In genomic region chr1:96774174-96774573, GRCm38 (mm10) we compare ENCODE assay signal across 27 mouse cellular contexts.
"Had no signal": no experiment of that assay in that cellular context is flagged by ENCODE, and none has a peak within 500 bp of the region (broad histone marks: within the 10 kb centered on the region; RNA-seq: fewer than 3 reads in every experiment).

No protein-coding gene starts in this region.

- DNase-seq: gastrocnemius, adult 2 months; gastrocnemius, postnatal 10 days; gastrocnemius, postnatal 25 days; heart, adult 18-20 months; heart, postnatal 10 days; heart, postnatal 4 days; kidney, adult 18-20 months; kidney, adult 8-10 months; kidney, postnatal 10 days; kidney, postnatal 25 days; kidney, postnatal 4 days; liver; liver, embryonic 13.5 days had no signal

- H3K9me3 ChIP-seq: heart, embryonic 10.5 days; heart, embryonic 12.5 days; hindbrain, embryonic 10.5 days; hindbrain, embryonic 12.5 days; intestine, embryonic 15.5 days; limb, embryonic 10.5 days; limb, embryonic 12.5 days; liver, embryonic 13.5 days had no signal

- H3K4me1 ChIP-seq: heart, embryonic 10.5 days; heart, embryonic 12.5 days; hindbrain, embryonic 10.5 days; hindbrain, embryonic 12.5 days; intestine, embryonic 15.5 days; limb, embryonic 12.5 days; liver, embryonic 13.5 days had no signal

- H3K27ac ChIP-seq: gastrocnemius, adult 2 months; heart, embryonic 10.5 days; hindbrain, embryonic 10.5 days; hindbrain, embryonic 12.5 days; hindbrain, embryonic 14.5 days; intestine, embryonic 15.5 days; layer of hippocampus, adult 2 months; left cerebral cortex, adult 2 months; limb, embryonic 10.5 days; limb, embryonic 12.5 days; liver, embryonic 13.5 days had no signal

- H3K36me3 ChIP-seq: heart, embryonic 10.5 days; heart, embryonic 12.5 days; hindbrain, embryonic 10.5 days; hindbrain, embryonic 12.5 days; intestine, embryonic 15.5 days; limb, embryonic 10.5 days; limb, embryonic 12.5 days; liver, embryonic 13.5 days had no signal

- ATAC-seq: hindbrain, embryonic 16.5 days; inflammation-experienced regulatory T-cells, adult 6 months; intestine, embryonic 15.5 days; intestine, postnatal 0 days had no signal

- H3K4me3 ChIP-seq: gastrocnemius, adult 2 months; heart, embryonic 10.5 days; heart, embryonic 12.5 days; hindbrain, embryonic 10.5 days; hindbrain, embryonic 12.5 days; intestine, embryonic 15.5 days; layer of hippocampus, adult 2 months; left cerebral cortex, adult 2 months; limb, embryonic 10.5 days; limb, embryonic 12.5 days; liver, embryonic 13.5 days had no signal

- H3K27me3 ChIP-seq: heart, embryonic 12.5 days; hindbrain, embryonic 12.5 days; intestine, embryonic 15.5 days; limb, embryonic 12.5 days; liver, embryonic 13.5 days had no signal

- H3K4me2 ChIP-seq: heart, embryonic 12.5 days; hindbrain, embryonic 12.5 days; hindbrain, embryonic 14.5 days; intestine, embryonic 15.5 days; limb, embryonic 12.5 days; liver, embryonic 11.5 days; liver, embryonic 13.5 days had no signal

- H3K9ac ChIP-seq: heart, embryonic 12.5 days; hindbrain, embryonic 12.5 days; hindbrain, embryonic 14.5 days; intestine, embryonic 15.5 days; limb, embryonic 12.5 days; liver, embryonic 13.5 days had no signal
